Mouse (Mus musculus) limb, embryonic 14.5 days (tissue): ENCODE measurements around the gene Epha8. TPM values are rescaled to one million over a fixed set of nuclear protein-coding genes. Genes with fewer than 3 reads are reported as not detected.

Experiments used
- ATAC-seq: fragments of 200-750 bp; cut with Nextera tagmentation; 2 replicates; pipeline ENCODE4 v1.8.0; 2017; ENCODE audit warnings: low read depth, moderate number of reproducible peaks, moderate TSS enrichment; ENCODE audit not compliant: low FRiP score
- DNase-seq: peaks from one replicate; pipeline ENCODE4 v3.0.0-alpha.2; 2015; ENCODE audit warnings: low spot score
- H3K27ac ChIP-seq: fragments of 300-500 bp; sonication (generic); replicated peaks from 2 replicates; pipeline ENCODE4 v1.5.1; 2014; ENCODE audit warnings: low read depth, mild to moderate bottlenecking, low read length, moderate library complexity, mixed read lengths
- H3K27me3 ChIP-seq: fragments of 300-500 bp; sonication (generic); 2 replicates; pipeline ENCODE4 v1.6.1; 2014; ENCODE audit warnings: low read length, mixed read lengths; ENCODE audit not compliant: control insufficient read depth, insufficient read depth
- H3K36me3 ChIP-seq: fragments of 300-500 bp; sonication (generic); 2 replicates; pipeline ENCODE4 v1.6.1; 2014; ENCODE audit warnings: mild to moderate bottlenecking, low read length, moderate library complexity, mixed read lengths; ENCODE audit not compliant: control insufficient read depth, insufficient read depth
- H3K4me1 ChIP-seq: fragments of 300-500 bp; sonication (generic); 2 replicates; pipeline ENCODE4 v1.6.1; 2014; ENCODE audit warnings: antibody characterized with exemption, low read length, mixed read lengths; ENCODE audit not compliant: control insufficient read depth, insufficient read depth
- H3K4me2 ChIP-seq: fragments of 300-500 bp; sonication (generic); replicated peaks from 2 replicates; pipeline ENCODE4 v1.6.1; 2014; ENCODE audit warnings: low read depth, mild to moderate bottlenecking, low read length, moderate library complexity; ENCODE audit not compliant: severe bottlenecking
- H3K4me3 ChIP-seq: fragments of 300-500 bp; sonication (generic); replicated peaks from 2 replicates; pipeline ENCODE4 v1.5.1; 2014; ENCODE audit warnings: low read length
- H3K9ac ChIP-seq: fragments of 300-500 bp; sonication (generic); 2 replicates; pipeline ENCODE4 v1.6.1; 2014; ENCODE audit warnings: mild to moderate bottlenecking, low read depth, low read length, moderate library complexity; ENCODE audit not compliant: severe bottlenecking
- H3K9me3 ChIP-seq: fragments of 300-500 bp; sonication (generic); 2 replicates; pipeline ENCODE4 v1.6.1; 2016; ENCODE audit warnings: low read length; ENCODE audit not compliant: control insufficient read depth
- POLR2A ChIP-seq: fragments of 200-500 bp; IDR thresholded peaks from 2 replicates; pipeline ENCODE4 v1.8.0; 2012; ENCODE audit warnings: inconsistent platforms, mild to moderate bottlenecking, moderate library complexity, borderline replicate concordance; ENCODE audit not compliant: insufficient read depth, insufficient read length; ENCODE audit errors: extremely low read depth
- WGBS: fragments of 180-500 bp; shearing (Covaris S2); extraction: QIAGEN DNeasy Blood & Tissue Kit; methylation state at CpG from one replicate; pipeline ENCODE4 v1.1.7; 2014; 5-methylcytosine and 5-hydroxymethylcytosine counted together
- polyA plus RNA-seq, 2 experiments: library from polyadenylated mRNA; depleted of rRNA in 1 of 2; stranded (reverse) in 1 of 2; unstranded in 1 of 2; fragments of >200 nt; fragmentation: Nextera tagmentation in 1 of 2; extraction: Ambion mirVana in 1 of 2; gene quantifications; 2 replicates each; pipeline versions ENCODE4 v1.2.1 to v1.2.3; 2012 to 2014

The Epha8 gene
- polyA plus RNA-seq, 2 experiments = 1.8 to 6.0 TPM

GRCm38 (mm10) chr4:136966493-136967390 lies 10.1 kb upstream of the Epha8 start:
- Histone ChIP-seq H3K9ac (no peak overlapping the region), H3K9me3 (no peaks in the 10 kb centered on the region), H3K36me3 (no peaks in the 10 kb centered on the region), H3K27me3 (peaks cover 33% of the 10 kb centered on the region), H3K4me2 (no peak overlapping the region), H3K27ac (no peak overlapping the region), H3K4me1 (peaks cover 5% of the 10 kb centered on the region; the same call in 1 of the 2 replicates), H3K4me3 (no peak overlapping the region)
- no peak for TF ChIP-seq POLR2A
- ATAC-seq (no peak), DNase-seq (no peak)
- 29% methylated on average over 16 of the region's 16 CpGs for WGBS

- WGBS = 14% methylated on average over 15 of the region's 15 CpGs
- Histone ChIP-seq H3K36me3 (no peaks in the 10 kb centered on the region), H3K4me2 (no peak overlapping the region), H3K4me1 (peaks cover 5% of the 10 kb centered on the region; the same call in 1 of the 2 replicates), H3K27ac (no peak overlapping the region), H3K27me3 (peaks cover 33% of the 10 kb centered on the region), H3K9me3 (no peaks in the 10 kb centered on the region), H3K9ac (no peak overlapping the region), H3K4me3 (no peak overlapping the region)
- ATAC-seq = peak; percentile 71
- no peak for TF ChIP-seq POLR2A
- no peak for DNase-seq
Measured at GRCm38 (mm10) chr4:136964990-136965421, 8.4 kb upstream of the Epha8 start.

- no peak for ATAC-seq
- 71% methylated on average over 4 of the region's 4 CpGs for WGBS
- peaks cover 25% of the 10 kb centered on the region for H3K27me3 ChIP-seq
Measured at GRCm38 (mm10) chr4:136962447-136962846, 5.8 kb upstream of the Epha8 start.

GRCm38 (mm10) chr4:136961642-136962285 lies 5.1 kb upstream of the Epha8 start:
- peaks cover 25% of the 10 kb centered on the region for H3K27me3 ChIP-seq

More at GRCm38 (mm10) chr4:136962447-136962846, 5.8 kb upstream of the Epha8 start:
- TF ChIP-seq POLR2A = no peak
- no peak overlapping the region for H3K4me3 ChIP-seq
- peaks cover 5% of the 10 kb centered on the region; the same call in 1 of the 2 replicates for H3K4me1 ChIP-seq
- no peak overlapping the region for H3K27ac ChIP-seq
- H3K9me3 ChIP-seq = no peaks in the 10 kb centered on the region
- H3K9ac ChIP-seq = no peak overlapping the region
- no peaks in the 10 kb centered on the region for H3K36me3 ChIP-seq
- no peak overlapping the region for H3K4me2 ChIP-seq
- no peak for DNase-seq

GRCm38 (mm10) chr4:136960581-136960980 lies 4.0 kb upstream of the Epha8 start:
- H3K4me3 ChIP-seq = no peak overlapping the region
- 48% methylated on average over 9 of the region's 9 CpGs for WGBS
- no peak overlapping the region for H3K4me2 ChIP-seq
- TF ChIP-seq POLR2A = no peak
- no peak overlapping the region for H3K27ac ChIP-seq
- no peaks in the 10 kb centered on the region for H3K36me3 ChIP-seq
- peaks cover 29% of the 10 kb centered on the region for H3K27me3 ChIP-seq
- DNase-seq (no peak), ATAC-seq (no peak)
- no peaks in the 10 kb centered on the region for H3K9me3 ChIP-seq
- no peak overlapping the region for H3K9ac ChIP-seq
- H3K4me1 ChIP-seq = peaks cover 14% of the 10 kb centered on the region; the same call in 1 of the 2 replicates

More at GRCm38 (mm10) chr4:136961642-136962285, 5.1 kb upstream of the Epha8 start:
- Histone ChIP-seq H3K4me3 (no peak overlapping the region), H3K4me1 (peaks cover 8% of the 10 kb centered on the region; the same call in 1 of the 2 replicates), H3K27ac (no peak overlapping the region), H3K36me3 (no peaks in the 10 kb centered on the region), H3K9me3 (no peaks in the 10 kb centered on the region), H3K9ac (no peak overlapping the region), H3K4me2 (no peak overlapping the region)
- DNase-seq (peak; percentile 37), ATAC-seq (no peak)
- TF ChIP-seq POLR2A = no peak
- WGBS = 9% methylated on average over 4 of the region's 4 CpGs
